Mouse (Mus musculus) testis, adult 2 months (tissue): ENCODE results near the gene Nfe2l2. TPM values are rescaled to one million over a fixed set of nuclear protein-coding genes. Genes with fewer than 3 reads are reported as not detected.

Experiments used
- H3K27ac ChIP-seq: fragments of 200-500 bp; 2 replicates; pipeline ENCODE4 v1.5.1; 2012; ENCODE audit warnings: low read depth, low read length; ENCODE audit not compliant: control insufficient read depth, insufficient read depth
- H3K27me3 ChIP-seq: fragments of 200-500 bp; 2 replicates; pipeline ENCODE4 v1.6.1; 2012; ENCODE audit warnings: mild to moderate bottlenecking, low read length, moderate library complexity; ENCODE audit not compliant: control insufficient read depth, insufficient read depth
- H3K36me3 ChIP-seq: fragments of 200-500 bp; 2 replicates; pipeline ENCODE4 v1.6.1; 2012; ENCODE audit warnings: mild to moderate bottlenecking, low read length; ENCODE audit not compliant: control insufficient read depth, insufficient read depth
- H3K4me1 ChIP-seq: fragments of 200-500 bp; 2 replicates; pipeline ENCODE4 v1.6.1; 2012; ENCODE audit warnings: low read length; ENCODE audit not compliant: control insufficient read depth, insufficient read depth
- H3K4me3 ChIP-seq: fragments of 200-500 bp; 2 replicates; pipeline ENCODE4 v1.5.1; 2012; ENCODE audit warnings: low read depth, mild to moderate bottlenecking, low read length, moderate library complexity, mixed read lengths; ENCODE audit not compliant: control insufficient read depth
- CTCF ChIP-seq: fragments of 200-500 bp; IDR thresholded peaks from 2 replicates; pipeline ENCODE4 v1.5.1; 2012; ENCODE audit warnings: low read depth, mild to moderate bottlenecking, inconsistent platforms, low read length, moderate library complexity; ENCODE audit not compliant: control insufficient read depth, insufficient read depth, insufficient replicate concordance
- POLR2A ChIP-seq: fragments of 200-500 bp; IDR thresholded peaks from 2 replicates; pipeline ENCODE4 v1.6.1; 2012; ENCODE audit warnings: low read depth, mild to moderate bottlenecking, inconsistent platforms, low read length, moderate library complexity; ENCODE audit not compliant: control insufficient read depth
- polyA plus RNA-seq: library from polyadenylated mRNA; depleted of rRNA; stranded (reverse); fragments of >200 nt; gene quantifications from 2 replicates; pipeline ENCODE4 v1.2.3, GENCODE M21; 2012

The Nfe2l2 gene
- polyA plus RNA-seq, 1 experiment, result 14.0 TPM

- TF ChIP-seq POLR2A (no peak), CTCF (no peak)
- Histone ChIP-seq H3K4me3 (no peak overlapping the region), H3K27me3 (no peaks in the 10 kb centered on the region; the same call in 1 of the 2 replicates), H3K27ac (no peak overlapping the region), H3K4me1 (peaks cover 11% of the 10 kb centered on the region), H3K36me3 (no peaks in the 10 kb centered on the region)
These were observed 2.0 kb upstream of the Nfe2l2 start for GRCm38 (mm10) chr2:75706435-75706834.

- Histone ChIP-seq H3K27ac (peak overlapping the region; percentile 90), H3K4me3 (peak overlapping the region; percentile 92), H3K4me1 (peaks cover 11% of the 10 kb centered on the region), H3K36me3 (no peaks in the 10 kb centered on the region), H3K27me3 (no peaks in the 10 kb centered on the region; the same call in 1 of the 2 replicates)
- TF ChIP-seq CTCF, result no peak
- no peak for TF ChIP-seq POLR2A
These were observed 816 bp upstream of the Nfe2l2 start for GRCm38 (mm10) chr2:75705162-75705752.

GRCm38 (mm10) chr2:75703375-75704181 lies 863 bp downstream of the Nfe2l2 start:
- H3K36me3 ChIP-seq, result no peaks in the 10 kb centered on the region
- no peaks in the 10 kb centered on the region; the same call in 1 of the 2 replicates for H3K27me3 ChIP-seq
- peaks cover 11% of the 10 kb centered on the region for H3K4me1 ChIP-seq
- peak overlapping the region; percentile 94 for H3K27ac ChIP-seq
- peak overlapping the region; percentile 92 for H3K4me3 ChIP-seq
- TF ChIP-seq POLR2A (peak; percentile 50; the same call in 1 of the 2 replicates), CTCF (no peak)

GRCm38 (mm10) chr2:75702588-75702976 lies 1.9 kb downstream of the Nfe2l2 start:
- H3K27me3 ChIP-seq, result no peaks in the 10 kb centered on the region; the same call in 1 of the 2 replicates
- TF ChIP-seq CTCF (no peak), POLR2A (no peak)
- no peak overlapping the region; the same call in 1 of the 2 replicates for H3K4me3 ChIP-seq
- peak overlapping the region; percentile 22; the same call in 1 of the 2 replicates for H3K27ac ChIP-seq
- peaks cover 11% of the 10 kb centered on the region for H3K4me1 ChIP-seq
- H3K36me3 ChIP-seq, result no peaks in the 10 kb centered on the region

- TF ChIP-seq CTCF, result no peak
- TF ChIP-seq POLR2A, result no peak
- Histone ChIP-seq H3K4me1 (peaks cover 11% of the 10 kb centered on the region), H3K36me3 (no peaks in the 10 kb centered on the region), H3K4me3 (no peak overlapping the region), H3K27me3 (no peaks in the 10 kb centered on the region; the same call in 1 of the 2 replicates), H3K27ac (no peak overlapping the region)
These were observed 2.4 kb downstream of the Nfe2l2 start for GRCm38 (mm10) chr2:75701822-75702587.

- TF ChIP-seq CTCF (no peak), POLR2A (no peak)
- Histone ChIP-seq H3K27ac (no peak overlapping the region), H3K36me3 (no peaks in the 10 kb centered on the region), H3K4me1 (peaks cover 14% of the 10 kb centered on the region), H3K4me3 (no peak overlapping the region), H3K27me3 (no peaks in the 10 kb centered on the region; the same call in 1 of the 2 replicates)
These were observed 3.2 kb downstream of the Nfe2l2 start for GRCm38 (mm10) chr2:75701207-75701606.

- TF ChIP-seq POLR2A (no peak), CTCF (no peak)
- Histone ChIP-seq H3K4me1 (peaks cover 15% of the 10 kb centered on the region), H3K36me3 (no peaks in the 10 kb centered on the region), H3K27ac (no peak overlapping the region), H3K4me3 (no peak overlapping the region), H3K27me3 (no peaks in the 10 kb centered on the region; the same call in 1 of the 2 replicates)
These were observed 3.9 kb downstream of the Nfe2l2 start for GRCm38 (mm10) chr2:75700543-75700942.
